Mouse (Mus musculus): Measurements from ENCODE around the gene Gnrhr. TPM values are rescaled to one million over a fixed set of nuclear protein-coding genes. Genes with fewer than 3 reads are reported as not detected.

The Gnrhr gene
- not detected in 2 replicates for polyA plus RNA-seq (2012; rRNA removed)

DNA sequence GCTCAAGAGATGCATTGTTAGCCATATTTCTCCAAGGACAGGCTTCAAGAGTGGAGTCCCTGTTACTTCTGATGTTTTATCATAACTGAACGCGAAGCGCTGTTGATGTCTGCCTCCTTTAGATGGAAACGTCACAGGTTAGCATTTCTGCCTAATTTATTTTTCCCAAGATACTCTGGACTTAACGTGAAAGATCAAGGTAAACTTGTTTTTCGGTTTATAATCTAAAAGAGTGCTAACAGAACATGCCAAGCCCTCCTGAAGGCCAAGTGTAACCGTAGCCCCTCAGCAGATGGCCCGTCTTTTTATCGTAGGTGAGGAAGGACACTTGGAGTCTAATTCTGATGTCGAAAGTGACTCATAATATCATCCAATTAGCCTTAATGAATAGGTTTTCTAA is at the start of gene Gnrhr:
TSS of gene Gnrhr (minus strand) at position 101 of the 400 bp plus-strand sequence.

GRCm38 (mm10) chr5:86172449-86173161 is 25.1 kb downstream of the Gnrhr start, which contains the start of gene Uba6:
TSS of gene Uba6 (minus strand) at chr5:86172803.

Other genes with a start within 250 kb of the Gnrhr start
- gene Cenpc1, start 132.3 kb downstream of the Gnrhr start, polyA plus RNA-seq (2012; rRNA removed) = 27.4 and 28.0 TPM in 2 replicates
- gene Stap1, start 126.2 kb downstream of the Gnrhr start, polyA plus RNA-seq (2012; rRNA removed) = 0.12 TPM in 2 replicates
- 9.6 and 15.7 TPM in 2 replicates for gene Uba6, start 25.1 kb downstream of the Gnrhr start, polyA plus RNA-seq (2012; rRNA removed)
- gene Tmprss11c, start 91.4 kb upstream of the Gnrhr start, polyA plus RNA-seq (2012; rRNA removed) = not detected in 2 replicates
- not detected in 2 replicates for gene Tmprss11d, start 175.5 kb upstream of the Gnrhr start, polyA plus RNA-seq (2012; rRNA removed)

Data from central nervous system, embryonic 11.5 days (tissue).